24 mouse cellular contexts compared by ENCODE assay signal in genomic region chr2:155735766-155736165, GRCm38 (mm10). TPM values are rescaled to one million over a fixed set of nuclear protein-coding genes. Genes with fewer than 3 reads are reported as not detected.
DNase-seq lines count a peak whose midpoint lies in the region; ATAC-seq and TF ChIP-seq lines count a peak whose summit lies in the region.
"Not testable (repeated sequence)": the region's sequence is repeated elsewhere in the genome, so short reads cannot be mapped to it uniquely, and the experiment has no call there.
"Had no signal": no experiment of that assay in that cellular context is flagged by ENCODE, and none has a peak within 500 bp of the region (broad histone marks: within the 10 kb centered on the region; RNA-seq: fewer than 3 reads in every experiment).

Gm17581 (minus strand) TSS chr2:155735866.

- not testable (repeated sequence) for H3ac ChIP-seq in myocyte (ENCODE audit: control insufficient read depth, insufficient read length)

- WGBS in stomach, embryonic 15.5 days, result 83% methylated on average over 5 of the region's 5 CpGs
- 87% methylated on average over 5 of the region's 5 CpGs for WGBS in stomach, embryonic 16.5 days
- 82% methylated on average over 5 of the region's 5 CpGs for WGBS in stomach, postnatal 0 days

- not testable (repeated sequence) for H3K9me3 ChIP-seq in stomach, embryonic 15.5 days; stomach, embryonic 16.5 days (replicated peaks; ENCODE audit: control insufficient read depth, low read length); stomach, postnatal 0 days (ENCODE audit: control insufficient read depth, low read length)

- TF ChIP-seq CTCF in gastrocnemius, adult 2 months (IDR thresholded peaks at IDR 0.05); stomach, postnatal 0 days (IDR thresholded peaks at IDR 0.05; ENCODE audit: low read depth): not testable (repeated sequence)

- peak within 1 kb of the TSS; percentile 28 for H3K4me2 ChIP-seq in myocyte (ENCODE audit: low read depth)
- H3K4me2 ChIP-seq in stomach, embryonic 15.5 days; stomach, embryonic 16.5 days (ENCODE audit: low read depth, low read length); stomach, postnatal 0 days (replicated peaks; ENCODE audit: low read depth): not testable (repeated sequence)

- 0 out of 2 replicates have a peak within 1 kb of the TSS, but pooled peaks have one; percentile 26 for H3K27ac ChIP-seq in brown adipose tissue, adult 24 weeks (replicated peaks; ENCODE audit: low read depth, low read length)
- H3K27ac ChIP-seq in gastrocnemius, adult 2 months, result peak within 1 kb of the TSS; percentile 67
- H3K27ac ChIP-seq in stomach, embryonic 15.5 days, result peak within 1 kb of the TSS; percentile 45
- 0 out of 2 replicates have a peak within 1 kb of the TSS, but pooled peaks have one; percentile 24 for H3K27ac ChIP-seq in stomach, embryonic 16.5 days (ENCODE audit: low read length)
- 0 out of 2 replicates have a peak within 1 kb of the TSS, but pooled peaks have one; percentile 9 for H3K27ac ChIP-seq in stomach, postnatal 0 days (replicated peaks)

- not testable (repeated sequence) for H3K9ac ChIP-seq in stomach, embryonic 15.5 days; stomach, embryonic 16.5 days (ENCODE audit: low read length); stomach, postnatal 0 days (ENCODE audit: low read length)

- not testable (repeated sequence) for H3K36me3 ChIP-seq in myocyte (ENCODE audit: control insufficient read depth, insufficient read depth); stomach, embryonic 15.5 days; stomach, embryonic 16.5 days (ENCODE audit: control insufficient read depth, insufficient read depth, low read length); stomach, postnatal 0 days (ENCODE audit: control insufficient read depth, insufficient read depth, low read length)

- H3K4me1 ChIP-seq in brown adipose tissue, adult 24 weeks (ENCODE audit: control insufficient read depth, insufficient read depth, insufficient read length, low read length); stomach, embryonic 15.5 days; stomach, embryonic 16.5 days (ENCODE audit: control insufficient read depth, insufficient read depth, low read length); stomach, postnatal 0 days (replicated peaks; ENCODE audit: control insufficient read depth, insufficient read depth): not testable (repeated sequence)

- not testable (repeated sequence) for ATAC-seq in stomach, embryonic 15.5 days (ENCODE audit: insufficient read depth, low FRiP score, low read depth); stomach, embryonic 16.5 days (ENCODE audit: insufficient read depth, low FRiP score); stomach, postnatal 0 days (ENCODE audit: low FRiP score, low TSS enrichment)

- H3K79me2 ChIP-seq in myocyte (ENCODE audit: control insufficient read depth, insufficient read depth), result not testable (repeated sequence)

- not testable (repeated sequence) for H3K27me3 ChIP-seq in myocyte (ENCODE audit: control insufficient read depth, insufficient read depth, insufficient read length); stomach, embryonic 15.5 days (replicated peaks); stomach, embryonic 16.5 days (ENCODE audit: control insufficient read depth, insufficient read depth, low read length); stomach, postnatal 0 days (ENCODE audit: control insufficient read depth, insufficient read depth, low read length)

- H3K4me3 ChIP-seq in brown adipose tissue, adult 24 weeks (ENCODE audit: insufficient read depth, low read depth, low read length); gastrocnemius, adult 2 months; myocyte; stomach, embryonic 15.5 days (replicated peaks); stomach, embryonic 16.5 days (replicated peaks; ENCODE audit: low read length); stomach, postnatal 0 days (ENCODE audit: low read depth, low read length): not testable (repeated sequence)

- DNase-seq in gastrocnemius, adult 2 months; stomach, postnatal 0 days (ENCODE audit: low spot score): not testable (repeated sequence)

- TF ChIP-seq EP300 in stomach, postnatal 0 days (optimal IDR thresholded peaks at IDR 0.05), result not testable (repeated sequence)

- intact Hi-C loops in gastrocnemius, adult 2 months (cut with DNase I), result not testable (repeated sequence)

- not testable (repeated sequence) for TF ChIP-seq POLR2A in myocyte (IDR thresholded peaks at IDR 0.05; ENCODE audit: insufficient read length, low read depth)

RNA-seq across cellular contexts. Expression of gene Gm17581, which starts in this region (rescaled TPM):
- not detected in 2 replicates for polyA plus RNA-seq in brown adipose tissue, adult 24 weeks (2012; ENCODE audit: insufficient read depth, insufficient read length, missing spikeins)
- total RNA-seq in gastrocnemius, adult 2 months (2021), result not detected
- polyA plus RNA-seq in myocyte (2012; fragmentation: generic; extraction: Trizol), result not detected
- polyA plus RNA-seq in stomach, embryonic 15.5 days (2015; fragmentation: Nextera tagmentation; extraction: Ambion mirVana), result not detected in 2 replicates
- not detected in 2 replicates for polyA plus RNA-seq in stomach, embryonic 16.5 days (2015; fragmentation: Nextera tagmentation; extraction: Ambion mirVana)
- polyA plus RNA-seq in stomach, postnatal 0 days (2015; fragmentation: Nextera tagmentation; extraction: Ambion mirVana), result not detected in 2 replicates
- total RNA-seq: adrenal gland, adult 18-20 months; adrenal gland, adult 2 months; adrenal gland, adult 8-10 months; adrenal gland, postnatal 10 days; adrenal gland, postnatal 14 days; adrenal gland, postnatal 25 days; adrenal gland, postnatal 36 days; adrenal gland, postnatal 4 days; CH12.LX; ES-E14; G1E; MEL had no signal
- polyA plus RNA-seq: activated CD4-positive, CD25-positive, alpha-beta regulatory T cell, adult 4 months; adrenal gland, adult 2 months; brain, embryonic 14.5 days; C2C12; CD4-positive, CD25-positive, alpha-beta regulatory T cell, adult 4 months; cerebellum, adult 2 months; G1E; Patski had no signal

Comparison
In these comparisons a context has a peak if more than half of its experiments do, and no peak if none do; other contexts are left out.
1. H3K27ac ChIP-seq: peak in every context shown above with its lines; median percentile 67 in gastrocnemius, adult 2 months; 45 in stomach, embryonic 15.5 days; 26 in brown adipose tissue, adult 24 weeks; 24 in stomach, embryonic 16.5 days; 9 in stomach, postnatal 0 days.